Mouse (Mus musculus) megakaryocyte, embryonic 14.5 days (primary cell): ENCODE measurements around the gene Dppa1.

Source experiments
- FLI1 ChIP-seq: IDR thresholded peaks from 2 replicates; pipeline ENCODE4 v1.6.1; 2012; ENCODE audit warnings: low read length, inconsistent platforms, mixed read lengths
- GATA1 ChIP-seq: IDR thresholded peaks from 3 replicates; pipeline ENCODE4 v1.6.1; 2012; ENCODE audit warnings: mixed read lengths, low read length, inconsistent platforms, borderline replicate concordance

DNA sequence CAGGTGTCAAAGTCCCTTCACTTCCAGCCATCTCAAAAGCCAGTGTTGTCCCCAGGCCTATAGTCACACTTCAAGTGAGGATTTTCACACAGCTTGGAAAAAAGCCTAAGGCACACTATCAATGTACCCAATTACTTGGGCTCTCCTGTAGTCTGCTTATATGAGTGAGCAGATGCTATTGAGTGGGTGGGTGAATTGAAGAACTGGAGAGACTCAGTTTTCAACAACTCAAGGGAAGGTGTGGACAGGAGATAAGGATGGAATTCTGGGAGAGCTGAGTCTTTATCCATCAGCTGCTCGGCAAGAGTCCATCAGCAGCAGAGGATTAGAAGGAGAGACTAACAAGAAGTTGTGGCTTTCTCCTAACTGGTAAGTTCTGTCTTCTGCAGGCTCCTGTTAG, 57.7 kb downstream of the Dppa1 start, which contains the start of gene BC053393:
- no peak for TF ChIP-seq GATA1
- no peak for TF ChIP-seq FLI1
